Mouse (Mus musculus) lung, postnatal 0 days (tissue): ENCODE results near the gene Tmed1. TPM values are rescaled to one million over a fixed set of nuclear protein-coding genes. Genes with fewer than 3 reads are reported as not detected.

Experiments
- ATAC-seq: fragments of 200-750 bp; cut with Nextera tagmentation; 2 replicates; pipeline ENCODE4 v1.8.0; 2017; ENCODE audit warnings: moderate library complexity
- DNase-seq: peaks from one replicate; pipeline ENCODE4 v3.0.0-alpha.2; 2016; ENCODE audit warnings: low spot score
- H3K27ac ChIP-seq: fragments of 300-500 bp; sonication (generic); 2 replicates; pipeline ENCODE4 v1.5.1; 2014; ENCODE audit warnings: antibody characterized with exemption, mild to moderate bottlenecking, low read length, mixed read lengths
- H3K27me3 ChIP-seq: fragments of 300-500 bp; sonication (generic); replicated peaks from 2 replicates; pipeline ENCODE4 v1.6.1; 2014; ENCODE audit warnings: low read length, mixed read lengths; ENCODE audit not compliant: insufficient read depth
- H3K36me3 ChIP-seq: fragments of 300-500 bp; sonication (generic); 2 replicates; pipeline ENCODE4 v1.6.1; 2014; ENCODE audit warnings: low read length, mixed read lengths; ENCODE audit not compliant: insufficient read depth
- H3K4me1 ChIP-seq: fragments of 300-500 bp; sonication (generic); 2 replicates; pipeline ENCODE4 v1.6.1; 2014; ENCODE audit warnings: antibody characterized with exemption, low read depth, low read length, mixed read lengths; ENCODE audit not compliant: insufficient read depth
- H3K4me2 ChIP-seq: fragments of 300-500 bp; sonication (generic); replicated peaks from 2 replicates; pipeline ENCODE4 v1.6.1; 2014; ENCODE audit warnings: low read depth, mild to moderate bottlenecking, low read length, moderate library complexity, mixed read lengths
- H3K4me3 ChIP-seq: fragments of 300-500 bp; sonication (generic); 2 replicates; pipeline ENCODE4 v1.5.1; 2014; ENCODE audit warnings: low read depth, low read length
- H3K9ac ChIP-seq: fragments of 300-500 bp; sonication (generic); replicated peaks from 2 replicates; pipeline ENCODE4 v1.6.1; 2014; ENCODE audit warnings: low read depth, mild to moderate bottlenecking
- H3K9me3 ChIP-seq: fragments of 300-500 bp; sonication (generic); 2 replicates; pipeline ENCODE4 v1.6.1; 2016; ENCODE audit warnings: low read length, mixed read lengths
- CTCF ChIP-seq: IDR thresholded peaks from 2 replicates; pipeline ENCODE4 v1.5.1; 2016; ENCODE audit warnings: antibody characterized with exemption, mild to moderate bottlenecking
- EP300 ChIP-seq: IDR thresholded peaks from 2 replicates; pipeline ENCODE4 v1.6.1; 2016; ENCODE audit warnings: antibody characterized with exemption, mild to moderate bottlenecking, control low read depth
- WGBS: fragments of 180-500 bp; shearing (Covaris S2); extraction: QIAGEN DNeasy Blood & Tissue Kit; methylation state at CpG from one replicate; pipeline ENCODE4 v1.1.7; 2014; 5-methylcytosine and 5-hydroxymethylcytosine counted together
- polyA plus RNA-seq: library from polyadenylated mRNA; unstranded; fragments of >200 nt; fragmentation: Nextera tagmentation; extraction: Ambion mirVana; gene quantifications from 2 replicates; pipeline ENCODE4 v1.2.1, GENCODE M21; 2015

Gene Tmed1
- polyA plus RNA-seq: 60.8 and 71.3 TPM in 2 replicates

DNA sequence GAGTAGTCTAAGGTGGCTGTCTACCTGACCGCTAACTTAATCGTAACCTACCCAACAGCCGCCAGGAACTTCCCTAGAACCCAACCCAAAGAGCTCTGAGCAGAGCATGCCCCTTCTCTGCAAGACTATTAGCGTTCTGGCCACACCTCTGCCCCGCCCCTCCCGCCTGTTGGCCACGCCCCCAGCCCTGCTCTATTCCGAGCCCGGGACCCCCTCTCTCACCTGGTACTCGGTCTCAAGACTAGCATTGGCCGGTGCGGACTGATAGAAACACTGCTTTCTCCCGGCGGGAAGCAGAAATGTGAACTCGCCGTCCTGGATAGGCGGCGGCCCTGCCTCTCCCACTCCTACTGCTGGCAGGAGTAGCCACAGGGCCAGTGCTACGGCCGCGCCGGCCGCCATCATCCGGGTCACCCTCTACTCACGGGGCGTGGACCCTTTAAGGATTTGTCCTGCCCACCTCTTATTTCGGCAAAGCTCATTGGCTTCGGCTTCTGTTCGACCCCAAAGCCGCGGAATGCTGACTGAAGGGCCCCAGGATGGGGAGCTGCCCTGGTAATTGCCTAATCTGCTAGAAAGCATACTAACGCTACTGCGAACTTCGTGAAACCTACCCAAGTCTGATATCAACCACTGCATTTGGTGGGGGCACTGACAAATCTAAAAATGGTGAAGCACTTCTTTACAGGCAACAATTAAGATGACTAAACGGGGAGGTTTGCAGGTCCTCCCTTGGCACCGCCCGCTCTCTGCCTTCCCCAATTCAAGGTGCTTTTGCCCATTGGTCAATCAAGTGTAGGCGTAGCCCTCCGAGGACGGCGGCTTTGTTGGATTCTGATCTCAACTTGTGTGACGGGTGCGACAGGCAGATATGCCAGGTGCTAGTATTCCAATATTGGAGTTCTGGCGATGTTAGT, at the start of gene Tmed1:
Tmed1 (minus strand) TSS at position 481 of the 917 bp plus-strand sequence.
- H3K4me2 ChIP-seq: peak within 1 kb of the TSS; percentile 58
- H3K36me3 ChIP-seq: peaks cover 17% of the 10 kb centered on the region
- H3K27me3 ChIP-seq: no peaks in the 10 kb centered on the region
- DNase-seq: peak; percentile 99
- H3K27ac ChIP-seq: peak within 1 kb of the TSS; percentile 88
- ATAC-seq: peak; percentile 98
- under 1% methylated on average over 44 of the region's 44 CpGs for WGBS
- TF ChIP-seq EP300 (peak; percentile 92), CTCF (no peak)
- H3K4me3 ChIP-seq: peak within 1 kb of the TSS; percentile 53
- H3K4me1 ChIP-seq: no peaks in the 10 kb centered on the region
- H3K9me3 ChIP-seq: no peaks in the 10 kb centered on the region
- peak within 1 kb of the TSS; percentile 45; the same call in 1 of the 2 replicates for H3K9ac ChIP-seq

DNA sequence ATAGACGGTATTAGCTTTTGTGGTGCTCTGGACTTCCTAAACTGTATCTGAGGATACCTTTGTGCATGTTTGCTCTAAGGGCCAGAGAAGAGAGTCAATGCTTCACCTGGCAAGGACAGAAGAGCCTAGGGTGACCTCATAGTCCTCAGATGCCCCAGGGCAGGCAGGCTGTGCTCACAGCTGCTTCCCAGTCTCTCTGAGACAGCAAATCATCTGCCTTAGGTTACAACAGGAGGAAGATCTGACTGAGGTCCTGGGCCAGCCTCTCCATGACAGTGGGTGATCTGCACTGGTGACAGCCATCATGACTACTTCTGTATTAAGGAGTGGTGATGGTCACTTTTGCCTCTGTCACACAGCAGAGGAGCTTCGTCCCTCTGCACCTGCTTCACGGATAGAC, 49.1 kb upstream of the Tmed1 start:
- Histone ChIP-seq H3K4me2 (no peak overlapping the region), H3K9me3 (no peaks in the 10 kb centered on the region), H3K27me3 (no peaks in the 10 kb centered on the region), H3K9ac (no peak overlapping the region), H3K27ac (no peak overlapping the region), H3K4me1 (peaks cover 4% of the 10 kb centered on the region; the same call in 1 of the 2 replicates), H3K4me3 (no peak overlapping the region), H3K36me3 (no peaks in the 10 kb centered on the region)
- DNase-seq: no peak
- WGBS: 95% methylated on average over 3 of the region's 3 CpGs
- no peak for ATAC-seq
- TF ChIP-seq EP300: no peak
- TF ChIP-seq CTCF: no peak

DNA sequence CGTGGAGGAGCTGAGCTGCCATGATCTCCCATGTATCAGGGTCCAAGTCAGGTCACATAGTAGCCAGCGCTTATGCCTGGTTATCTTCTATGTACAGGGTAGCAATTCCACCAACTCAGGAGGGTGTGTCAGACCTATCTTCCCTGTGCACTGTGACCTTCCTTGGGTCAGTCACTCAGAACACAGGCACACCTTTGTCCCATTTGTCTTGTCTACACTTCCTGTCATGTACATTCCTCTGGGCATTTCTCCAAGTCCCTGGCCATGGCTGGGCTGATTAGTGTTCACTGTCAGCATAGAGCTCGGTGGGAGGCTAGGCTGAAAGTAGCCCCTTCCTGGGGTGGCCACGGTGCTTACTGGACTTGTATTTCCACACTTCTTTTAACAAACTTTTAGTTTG, 48.3 kb upstream of the Tmed1 start:
- ATAC-seq: peak; percentile 30; the same call in 1 of the 2 replicates
- no peak overlapping the region for H3K27ac ChIP-seq
- H3K9ac ChIP-seq: no peak overlapping the region

DNA sequence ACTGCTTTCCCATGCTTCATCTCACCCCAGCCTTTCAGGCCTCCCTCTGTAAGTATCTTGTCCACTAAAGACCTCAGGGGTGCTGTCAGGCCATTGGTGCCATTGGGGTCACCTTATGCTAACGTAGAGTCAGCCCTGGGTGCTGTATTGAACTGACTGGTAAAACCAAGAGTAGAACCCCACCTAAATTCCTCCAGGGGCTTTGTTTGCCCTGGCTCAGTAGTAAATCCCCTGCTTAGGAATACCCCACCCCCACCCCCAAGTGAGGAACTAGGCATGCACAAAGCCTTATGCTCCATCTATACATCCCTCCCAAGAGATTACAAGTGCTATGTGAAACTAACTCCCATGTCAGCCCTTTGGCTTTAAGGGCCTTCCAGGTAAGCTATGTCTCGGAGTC, 47.5 kb upstream of the Tmed1 start:
- TF ChIP-seq EP300 (no peak), CTCF (no peak)
- Histone ChIP-seq H3K4me1 (peaks cover 4% of the 10 kb centered on the region; the same call in 1 of the 2 replicates), H3K27ac (0 out of 2 replicates have a peak overlapping the region, but pooled peaks have one; percentile 9), H3K27me3 (no peaks in the 10 kb centered on the region), H3K36me3 (no peaks in the 10 kb centered on the region), H3K9ac (no peak overlapping the region), H3K9me3 (no peaks in the 10 kb centered on the region), H3K4me3 (no peak overlapping the region), H3K4me2 (no peak overlapping the region)
- no peak for DNase-seq
- no peak for ATAC-seq
- 97% methylated on average over 2 of the region's 2 CpGs for WGBS

More for the DNA sequence above, 48.3 kb upstream of the Tmed1 start:
- Histone ChIP-seq H3K4me2 (no peak overlapping the region), H3K4me1 (peaks cover 4% of the 10 kb centered on the region; the same call in 1 of the 2 replicates), H3K36me3 (no peaks in the 10 kb centered on the region), H3K9me3 (no peaks in the 10 kb centered on the region), H3K4me3 (no peak overlapping the region), H3K27me3 (no peaks in the 10 kb centered on the region)
- TF ChIP-seq CTCF: no peak
- no peak for TF ChIP-seq EP300
- DNase-seq: no peak
- 67% methylated on average over 4 of the region's 4 CpGs for WGBS

DNA sequence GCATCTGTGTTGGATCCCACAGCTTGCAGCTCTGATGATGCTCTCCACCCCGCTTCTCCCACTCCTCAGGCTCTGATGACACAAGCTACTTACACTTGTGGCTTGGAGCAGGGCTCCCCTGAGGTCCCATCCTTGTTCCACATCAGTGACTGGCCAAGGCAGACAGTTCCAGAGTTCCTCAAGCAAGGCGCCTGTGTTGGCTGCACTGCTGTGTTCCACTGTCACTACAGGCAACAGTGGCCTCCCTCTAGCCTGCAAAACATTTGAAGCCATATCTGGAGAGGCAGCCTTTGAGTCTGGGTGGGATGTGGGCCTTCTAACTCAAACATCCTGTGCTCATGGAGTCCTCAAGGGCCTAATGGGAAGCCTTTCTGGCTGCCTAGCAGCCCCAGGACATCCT, 46.9 kb upstream of the Tmed1 start:
- H3K9ac ChIP-seq: no peak overlapping the region
- H3K4me3 ChIP-seq: no peak overlapping the region
- H3K27ac ChIP-seq: 0 out of 2 replicates have a peak overlapping the region, but pooled peaks have one; percentile 9
- WGBS: 86% methylated on average over 2 of the region's 2 CpGs
- TF ChIP-seq EP300: no peak
- no peak for TF ChIP-seq CTCF
- ATAC-seq (peak; percentile 73), DNase-seq (peak; percentile 37)
- H3K9me3 ChIP-seq: no peaks in the 10 kb centered on the region
- H3K4me1 ChIP-seq: peaks cover 4% of the 10 kb centered on the region; the same call in 1 of the 2 replicates
- H3K27me3 ChIP-seq: no peaks in the 10 kb centered on the region
- H3K4me2 ChIP-seq: no peak overlapping the region
- no peaks in the 10 kb centered on the region for H3K36me3 ChIP-seq

DNA sequence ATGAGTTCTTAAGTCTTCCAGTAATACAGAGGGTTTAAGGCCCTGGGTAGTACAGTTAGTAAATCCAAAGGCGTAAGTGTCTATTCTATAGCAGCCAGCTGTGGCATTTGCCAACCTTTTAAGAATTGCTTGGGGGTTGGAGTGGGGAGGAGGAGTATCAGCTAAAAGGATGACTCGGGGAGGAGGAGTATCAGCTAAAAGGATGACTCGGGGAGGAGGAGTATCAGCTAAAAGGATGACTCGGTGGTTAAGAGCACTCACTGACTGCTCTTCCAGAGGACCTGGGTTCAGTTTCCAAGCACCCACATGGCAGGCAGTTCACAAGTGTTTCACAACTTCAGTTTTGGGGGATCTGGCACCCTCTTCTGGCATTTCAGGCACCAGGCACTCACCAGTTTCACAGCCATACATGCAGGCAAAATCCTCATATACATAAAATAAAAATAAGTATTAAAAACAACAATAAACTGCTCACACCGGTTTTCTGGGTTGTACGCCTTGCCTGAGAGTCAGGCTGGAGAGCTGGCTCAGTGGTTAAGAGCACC, 45.2 kb upstream of the Tmed1 start:
- TF ChIP-seq EP300: no peak
- TF ChIP-seq CTCF: peak; percentile 12; the same call in 1 of the 2 replicates
- no peaks in the 10 kb centered on the region for H3K9me3 ChIP-seq
- H3K4me3 ChIP-seq: no peak overlapping the region
- H3K9ac ChIP-seq: no peak overlapping the region
- ATAC-seq: no peak
- H3K27ac ChIP-seq: no peak overlapping the region
- 87% methylated on average over 6 of the region's 6 CpGs for WGBS
- DNase-seq: no peak
- no peak overlapping the region for H3K4me2 ChIP-seq
- no peaks in the 10 kb centered on the region for H3K36me3 ChIP-seq
- no peaks in the 10 kb centered on the region for H3K27me3 ChIP-seq
- H3K4me1 ChIP-seq: peaks cover 4% of the 10 kb centered on the region; the same call in 1 of the 2 replicates
